Mouse (Mus musculus): ENCODE results near the gene Tubgcp2. TPM values are rescaled to one million over a fixed set of nuclear protein-coding genes. Genes with fewer than 3 reads are reported as not detected.

The Tubgcp2 gene
- polyA plus RNA-seq, 1 experiment: 9.1 TPM

- no peak overlapping the region for H3K27ac ChIP-seq (replicated peaks; ENCODE audit: low read depth, low read length)
- H3K4me3 ChIP-seq (ENCODE audit: insufficient read depth, low read depth, low read length): peak overlapping the region; percentile 46; the same call in 1 of the 2 replicates
- H3K4me1 ChIP-seq (ENCODE audit: control insufficient read depth, insufficient read depth, insufficient read length, low read length): peaks cover 3% of the 10 kb centered on the region; the same call in 1 of the 2 replicates
These were observed 22.1 kb upstream of the Tubgcp2 start for GRCm38 (mm10) chr7:140058528-140058927.

- Histone ChIP-seq H3K27ac (replicated peaks; ENCODE audit: low read depth, low read length) (no peak overlapping the region), H3K4me1 (ENCODE audit: control insufficient read depth, insufficient read depth, insufficient read length, low read length) (peaks cover 3% of the 10 kb centered on the region; the same call in 1 of the 2 replicates), H3K4me3 (ENCODE audit: insufficient read depth, low read depth, low read length) (peak overlapping the region; percentile 46)
These were observed 21.2 kb upstream of the Tubgcp2 start for GRCm38 (mm10) chr7:140057413-140058407.

DNA sequence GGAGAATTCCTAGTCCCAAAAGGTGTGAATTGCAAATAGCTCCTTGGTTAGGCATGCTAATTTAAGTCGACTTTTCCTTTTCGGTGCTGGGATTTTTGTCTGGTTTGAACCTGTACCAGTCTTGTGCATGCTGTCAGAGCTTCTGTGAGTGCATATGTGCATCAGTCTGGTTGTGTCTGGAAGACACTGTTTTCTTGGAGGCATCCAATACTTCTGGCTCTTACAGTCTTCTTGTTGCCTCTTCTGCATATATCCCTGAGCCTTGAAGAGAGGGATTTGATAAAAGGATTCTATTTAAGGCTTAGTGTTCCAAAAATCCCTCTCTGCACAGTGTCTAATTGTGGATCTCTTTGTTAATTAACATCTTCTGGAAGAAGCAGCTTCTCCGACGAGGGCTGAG is 17.7 kb upstream of the Tubgcp2 start:
- Histone ChIP-seq H3K27ac (replicated peaks; ENCODE audit: low read depth, low read length) (no peak overlapping the region), H3K4me3 (ENCODE audit: insufficient read depth, low read depth, low read length) (no peak overlapping the region), H3K4me1 (ENCODE audit: control insufficient read depth, insufficient read depth, insufficient read length, low read length) (no peaks in the 10 kb centered on the region)

DNA sequence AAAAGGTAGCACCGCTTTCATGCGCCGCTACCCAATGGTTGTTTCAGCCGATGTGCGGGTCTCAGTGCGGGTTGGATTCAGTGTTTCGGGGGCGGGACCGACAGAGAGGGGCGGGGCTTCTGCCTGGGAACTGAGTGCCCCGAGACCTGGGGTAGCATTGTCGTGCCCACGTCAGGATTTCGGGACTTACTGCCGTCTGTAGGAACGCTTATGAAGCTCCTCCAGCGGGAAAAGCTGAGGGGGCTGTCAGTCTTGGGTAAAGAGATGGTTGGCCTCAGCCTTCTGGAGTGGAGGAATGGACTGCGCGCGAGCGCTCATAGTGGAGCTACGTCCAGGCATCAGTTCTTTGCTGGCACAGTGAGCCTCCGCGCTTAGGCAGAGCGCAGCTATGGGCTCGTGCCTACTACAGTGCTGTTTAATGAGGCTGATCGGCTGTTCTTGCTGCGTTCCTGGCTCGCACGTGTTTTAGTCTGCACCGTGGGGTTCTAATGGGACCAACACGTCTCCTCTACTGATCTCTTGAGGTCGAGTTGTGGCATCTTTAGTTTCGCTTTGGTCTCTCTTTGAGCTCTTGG is 12.7 kb upstream of the Tubgcp2 start:
- Histone ChIP-seq H3K27ac (replicated peaks; ENCODE audit: low read depth, low read length) (no peak overlapping the region), H3K4me3 (ENCODE audit: insufficient read depth, low read depth, low read length) (peak overlapping the region; percentile 51), H3K4me1 (ENCODE audit: control insufficient read depth, insufficient read depth, insufficient read length, low read length) (no peaks in the 10 kb centered on the region)

- Histone ChIP-seq H3K4me1 (ENCODE audit: control insufficient read depth, insufficient read depth, insufficient read length, low read length) (no peaks in the 10 kb centered on the region), H3K4me3 (ENCODE audit: insufficient read depth, low read depth, low read length) (peak within 1 kb of the TSS; percentile 51), H3K27ac (replicated peaks; ENCODE audit: low read depth, low read length) (no peak within 1 kb of the TSS)
These were observed 12.1 kb upstream of the Tubgcp2 start, which contains the start of gene Msx3 for GRCm38 (mm10) chr7:140048361-140049114. Gene Msx3 (minus strand): TSS chr7:140049089.

GRCm38 (mm10) chr7:140047811-140048311 is 11.4 kb upstream of the Tubgcp2 start:
- no peaks in the 10 kb centered on the region for H3K4me1 ChIP-seq (ENCODE audit: control insufficient read depth, insufficient read depth, insufficient read length, low read length)
- H3K27ac ChIP-seq (replicated peaks; ENCODE audit: low read depth, low read length): no peak overlapping the region
- peak overlapping the region; percentile 51 for H3K4me3 ChIP-seq (ENCODE audit: insufficient read depth, low read depth, low read length)

DNA sequence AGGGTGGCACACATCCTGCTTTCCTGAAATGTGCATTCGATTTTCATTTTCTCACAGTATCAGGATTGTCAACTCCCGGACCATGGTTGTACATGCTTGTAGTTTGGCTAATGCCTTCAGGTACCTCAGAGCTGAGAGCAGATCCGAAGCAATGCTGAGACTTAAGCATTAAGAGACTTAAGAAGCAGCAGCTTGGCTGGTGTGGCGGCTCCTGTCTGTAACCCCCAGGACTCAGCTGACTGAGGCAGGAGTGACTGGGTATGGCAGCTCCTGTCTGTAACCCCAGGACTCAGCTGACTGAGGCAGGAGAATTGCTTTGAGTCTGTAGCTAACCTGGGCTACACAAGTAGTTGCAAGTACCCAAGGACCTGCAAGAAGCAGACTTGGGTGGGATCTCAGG is 9.1 kb upstream of the Tubgcp2 start:
- no peak overlapping the region for H3K27ac ChIP-seq (replicated peaks; ENCODE audit: low read depth, low read length)
- no peak overlapping the region for H3K4me3 ChIP-seq (ENCODE audit: insufficient read depth, low read depth, low read length)
- H3K4me1 ChIP-seq (ENCODE audit: control insufficient read depth, insufficient read depth, insufficient read length, low read length): no peaks in the 10 kb centered on the region

DNA sequence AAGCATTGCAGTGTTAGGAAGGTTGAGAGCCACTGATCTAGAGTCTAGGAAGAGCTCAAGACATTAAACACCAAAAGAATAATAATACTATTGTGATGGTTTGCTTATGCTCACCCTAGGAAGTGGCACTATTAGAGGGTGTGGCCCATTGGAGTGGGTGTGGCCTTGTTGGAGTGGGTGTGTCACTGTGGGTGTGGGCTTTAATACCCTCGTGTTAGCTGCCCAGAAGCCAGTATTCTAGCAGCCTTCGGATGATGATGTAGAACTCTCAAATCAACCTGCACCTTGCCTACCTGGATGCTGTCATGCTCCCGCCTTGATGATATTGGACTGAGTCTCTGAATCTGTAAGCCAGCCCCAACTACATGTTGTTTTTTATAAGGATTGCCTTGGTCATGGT is 6.3 kb upstream of the Tubgcp2 start:
- H3K4me3 ChIP-seq (ENCODE audit: insufficient read depth, low read depth, low read length): no peak overlapping the region

GRCm38 (mm10) chr7:140037171-140037555 is 694 bp upstream of the Tubgcp2 start:
- no peak overlapping the region for H3K27ac ChIP-seq (replicated peaks; ENCODE audit: low read depth, low read length)
- no peaks in the 10 kb centered on the region for H3K4me1 ChIP-seq (ENCODE audit: control insufficient read depth, insufficient read depth, insufficient read length, low read length)
- 0 out of 2 replicates have a peak overlapping the region, but pooled peaks have one; percentile 88 for H3K4me3 ChIP-seq (ENCODE audit: insufficient read depth, low read depth, low read length)

More for the DNA sequence above, 6.3 kb upstream of the Tubgcp2 start:
- no peaks in the 10 kb centered on the region for H3K4me1 ChIP-seq (ENCODE audit: control insufficient read depth, insufficient read depth, insufficient read length, low read length)
- no peak overlapping the region for H3K27ac ChIP-seq (replicated peaks; ENCODE audit: low read depth, low read length)

GRCm38 (mm10) chr7:140035456-140035855 is 1.0 kb downstream of the Tubgcp2 start:
- Histone ChIP-seq H3K4me1 (ENCODE audit: control insufficient read depth, insufficient read depth, insufficient read length, low read length) (no peaks in the 10 kb centered on the region), H3K27ac (replicated peaks; ENCODE audit: low read depth, low read length) (no peak overlapping the region), H3K4me3 (ENCODE audit: insufficient read depth, low read depth, low read length) (peak overlapping the region; percentile 88)

GRCm38 (mm10) chr7:140033386-140033785 is 3.1 kb downstream of the Tubgcp2 start:
- no peaks in the 10 kb centered on the region for H3K4me1 ChIP-seq (ENCODE audit: control insufficient read depth, insufficient read depth, insufficient read length, low read length)
- H3K27ac ChIP-seq (replicated peaks; ENCODE audit: low read depth, low read length): no peak overlapping the region

DNA sequence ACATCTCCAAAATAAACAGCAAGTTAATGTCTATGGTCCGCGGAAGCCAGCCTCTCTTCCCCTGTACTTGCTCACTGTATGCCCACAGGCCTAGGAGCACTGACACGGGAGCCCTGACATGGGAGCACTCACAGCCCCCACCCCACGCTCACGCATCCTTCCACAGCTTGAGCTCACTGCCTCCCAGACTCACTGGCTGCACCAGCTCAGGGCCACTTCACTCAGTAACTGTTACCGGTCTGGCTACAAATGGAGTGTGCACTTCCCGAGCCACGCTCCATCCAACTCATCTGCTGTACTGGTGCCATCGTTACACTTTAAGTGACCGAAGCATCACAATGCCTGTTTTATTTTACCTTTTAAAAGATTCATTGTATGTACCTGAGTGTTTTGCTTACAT is 4.1 kb downstream of the Tubgcp2 start:
- Histone ChIP-seq H3K4me3 (ENCODE audit: insufficient read depth, low read depth, low read length) (no peak overlapping the region), H3K4me1 (ENCODE audit: control insufficient read depth, insufficient read depth, insufficient read length, low read length) (no peaks in the 10 kb centered on the region)

More at GRCm38 (mm10) chr7:140033386-140033785, 3.1 kb downstream of the Tubgcp2 start:
- no peak overlapping the region for H3K4me3 ChIP-seq (ENCODE audit: insufficient read depth, low read depth, low read length)

DNA sequence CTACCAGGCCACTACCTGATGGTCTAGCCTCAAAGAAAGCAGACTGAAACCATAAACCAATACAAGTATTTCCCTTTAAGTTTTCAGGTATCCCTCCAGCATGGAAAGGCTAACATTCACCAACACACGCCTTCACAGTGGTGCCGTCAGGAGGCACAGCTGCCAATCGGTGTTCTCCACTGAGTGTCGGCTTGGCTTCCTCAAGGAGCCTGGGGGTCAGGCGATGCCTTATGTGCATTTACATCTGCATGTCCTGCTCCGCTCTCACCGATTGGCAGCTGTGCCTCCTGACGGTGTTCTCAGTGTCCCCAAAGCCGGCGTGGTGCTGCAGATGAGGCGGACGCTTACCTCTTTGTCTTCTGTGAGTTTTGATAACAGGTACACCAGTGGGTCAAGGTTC is 4.7 kb downstream of the Tubgcp2 start:
- H3K4me1 ChIP-seq (ENCODE audit: control insufficient read depth, insufficient read depth, insufficient read length, low read length): no peaks in the 10 kb centered on the region
- H3K27ac ChIP-seq (replicated peaks; ENCODE audit: low read depth, low read length): no peak overlapping the region
- H3K4me3 ChIP-seq (ENCODE audit: insufficient read depth, low read depth, low read length): no peak overlapping the region

More for the DNA sequence above, 4.1 kb downstream of the Tubgcp2 start:
- H3K27ac ChIP-seq (replicated peaks; ENCODE audit: low read depth, low read length): no peak overlapping the region

DNA sequence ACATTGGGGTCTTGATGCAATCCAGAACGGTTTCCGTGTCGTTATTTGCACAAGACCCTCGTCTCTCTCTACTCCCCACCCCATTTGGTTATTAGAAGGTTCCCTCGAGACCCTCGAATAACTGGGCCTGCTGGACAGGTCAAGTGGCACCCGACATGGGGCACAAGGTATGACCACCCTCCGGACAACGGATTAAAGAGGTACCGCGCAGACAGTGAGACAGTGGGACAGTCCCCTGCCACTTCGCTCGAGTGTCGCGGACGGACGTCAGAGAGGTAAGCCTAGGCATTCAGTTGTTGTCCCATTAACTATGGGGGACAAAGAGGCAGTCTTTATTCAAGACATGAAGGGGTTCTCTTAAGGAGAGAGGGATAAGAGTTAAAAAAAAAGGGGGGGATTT is 25.1 kb downstream of the Tubgcp2 start:
- no peak overlapping the region for H3K27ac ChIP-seq (replicated peaks; ENCODE audit: low read depth, low read length)
- no peaks in the 10 kb centered on the region for H3K4me1 ChIP-seq (ENCODE audit: control insufficient read depth, insufficient read depth, insufficient read length, low read length)
- H3K4me3 ChIP-seq (ENCODE audit: insufficient read depth, low read depth, low read length): no peak overlapping the region

GRCm38 (mm10) chr7:140007781-140008180 is 28.7 kb downstream of the Tubgcp2 start:
- Histone ChIP-seq H3K4me3 (ENCODE audit: insufficient read depth, low read depth, low read length) (no peak overlapping the region), H3K27ac (replicated peaks; ENCODE audit: low read depth, low read length) (no peak overlapping the region), H3K4me1 (ENCODE audit: control insufficient read depth, insufficient read depth, insufficient read length, low read length) (no peaks in the 10 kb centered on the region)

Measured in brown adipose tissue, adult 24 weeks (tissue).